Mouse (Mus musculus) adrenal gland, adult (tissue): ENCODE data around the gene Tsc22d4.
"Not testable (repeated sequence)": the region's sequence is repeated elsewhere in the genome, so short reads cannot be mapped to it uniquely, and the experiment has no call there.

ENCODE experiments used
- DNase-seq, 2 experiments: peaks; one replicate each; pipeline ENCODE4 v3.0.0; 2022 to 2023; ENCODE audit warnings: low spot score in 1 of 2; ENCODE audit not compliant: inconsistent age in 2 of 2

The Tsc22d4 gene

GRCm38 (mm10) chr5:137741023-137741931 is 4.3 kb upstream of the Tsc22d4 start, which contains the start of gene Nyap1:
Gene Nyap1 (minus strand): TSS chr5:137741607.
- DNase-seq: peak; percentile 86 to 94

- DNase-seq: peak in 1 of 2 experiments; percentile 37
Observed at GRCm38 (mm10) chr5:137742048-137742447, 3.5 kb upstream of the Tsc22d4 start.

GRCm38 (mm10) chr5:137742836-137743235 is 2.7 kb upstream of the Tsc22d4 start:
- peak in 1 of 2 experiments; percentile 27 for DNase-seq

- no peak for DNase-seq
Observed at GRCm38 (mm10) chr5:137744197-137744596, 1.3 kb upstream of the Tsc22d4 start.

GRCm38 (mm10) chr5:137746282-137746850 is 836 bp downstream of the Tsc22d4 start:
- peak; percentile 78 to 90 for DNase-seq

- peak in 1 of 2 experiments; percentile 55 for DNase-seq
Observed at GRCm38 (mm10) chr5:137746851-137747325, 1.4 kb downstream of the Tsc22d4 start.

GRCm38 (mm10) chr5:137747326-137747961 is 1.9 kb downstream of the Tsc22d4 start:
- DNase-seq: peak; percentile 67 to 80

GRCm38 (mm10) chr5:137748130-137748770 is 2.7 kb downstream of the Tsc22d4 start:
- peak in 1 of 2 experiments; percentile 62 for DNase-seq

GRCm38 (mm10) chr5:137749196-137749836 is 3.8 kb downstream of the Tsc22d4 start:
- peak in 1 of 2 experiments; percentile 48 for DNase-seq

GRCm38 (mm10) chr5:137750212-137750611 is 4.7 kb downstream of the Tsc22d4 start:
- not testable (repeated sequence) for DNase-seq

GRCm38 (mm10) chr5:137751221-137751887 is 5.8 kb downstream of the Tsc22d4 start:
- no peak for DNase-seq

GRCm38 (mm10) chr5:137751988-137752387 is 6.5 kb downstream of the Tsc22d4 start:
- DNase-seq: no peak

GRCm38 (mm10) chr5:137753111-137753832 is 7.7 kb downstream of the Tsc22d4 start:
- DNase-seq: no peak

GRCm38 (mm10) chr5:137755425-137755824 is 9.9 kb downstream of the Tsc22d4 start:
- no peak for DNase-seq

- no peak for DNase-seq
Observed at GRCm38 (mm10) chr5:137756106-137756505, 10.6 kb downstream of the Tsc22d4 start.

- peak; percentile 84 to 96 for DNase-seq
Observed at GRCm38 (mm10) chr5:137756882-137757661, 11.5 kb downstream of the Tsc22d4 start.

- peak; percentile 41 to 58 for DNase-seq
Observed at GRCm38 (mm10) chr5:137757887-137758286, 12.4 kb downstream of the Tsc22d4 start.

GRCm38 (mm10) chr5:137758921-137759534 is 13.5 kb downstream of the Tsc22d4 start:
- peak in 1 of 2 experiments; percentile 35 for DNase-seq
